Mouse (Mus musculus): Measurements from ENCODE around the gene Spata20. TPM values are rescaled to one million over a fixed set of nuclear protein-coding genes. Genes with fewer than 3 reads are reported as not detected.

Gene Spata20
- polyA plus RNA-seq, 1 experiment from 2014 or later, result not detected

DNA sequence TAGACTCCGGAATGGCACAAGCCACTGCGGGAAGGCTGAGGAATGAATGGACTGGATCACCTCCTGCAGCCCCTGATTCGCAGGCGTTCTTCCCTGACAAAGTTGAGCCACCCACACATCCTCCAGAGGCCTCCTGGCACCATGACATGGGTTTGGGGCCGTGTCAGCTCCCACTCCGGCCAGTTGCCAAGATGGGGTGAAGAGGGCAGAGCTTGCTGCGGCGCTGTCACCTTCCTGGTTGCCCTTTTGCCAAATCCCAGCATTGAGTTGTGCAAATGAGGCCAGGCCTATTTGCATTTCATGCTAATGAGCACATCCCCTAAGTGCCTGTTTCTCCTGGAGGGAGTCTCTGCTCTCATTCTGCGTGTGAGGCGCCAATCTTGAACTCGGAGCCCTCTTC lies 10.3 kb downstream of the Spata20 start:
- 13% methylated on average over 11 of the region's 11 CpGs for WGBS

DNA sequence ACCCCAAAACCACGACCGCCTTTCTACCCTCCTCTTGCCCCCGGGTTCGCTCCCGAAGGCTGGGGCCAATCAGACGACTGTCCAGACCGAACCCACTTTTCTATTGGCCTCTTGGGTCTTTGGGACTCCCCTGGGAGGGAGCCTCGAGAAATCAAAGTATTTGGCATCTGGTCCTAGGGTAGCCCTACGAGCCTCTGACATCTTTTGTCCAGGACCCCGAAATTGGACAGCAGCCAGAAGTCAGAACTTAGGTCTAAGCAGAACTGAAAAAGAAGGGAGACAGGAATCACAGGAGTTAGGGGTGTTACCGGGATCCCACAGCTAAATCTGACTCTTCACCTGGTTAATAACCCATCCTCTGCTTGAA lies 11.5 kb downstream of the Spata20 start:
- DNase-seq (ENCODE audit: low spot score), result no peak
- Histone ChIP-seq H3K27ac (replicated peaks) (peak overlapping the region; percentile 96), H3K9me3 (replicated peaks) (no peaks in the 10 kb centered on the region), H3K4me1 (peaks cover 78% of the 10 kb centered on the region), H3K4me3 (peak overlapping the region; percentile 96), H3K36me3 (no peaks in the 10 kb centered on the region), H3K27me3 (ENCODE audit: low read depth, poor library complexity, severe bottlenecking) (peaks cover 76% of the 10 kb centered on the region)
- under 1% methylated on average over 11 of the region's 11 CpGs for WGBS

More for the DNA sequence above, 10.3 kb downstream of the Spata20 start:
- H3K4me1 ChIP-seq, result peaks cover 72% of the 10 kb centered on the region
- no peaks in the 10 kb centered on the region for H3K36me3 ChIP-seq
- no peak for DNase-seq (ENCODE audit: low spot score)
- H3K27ac ChIP-seq (replicated peaks), result no peak overlapping the region
- H3K4me3 ChIP-seq, result peak overlapping the region; percentile 26; the same call in 1 of the 2 replicates
- H3K27me3 ChIP-seq (ENCODE audit: low read depth, poor library complexity, severe bottlenecking), result peaks cover 82% of the 10 kb centered on the region
- no peaks in the 10 kb centered on the region for H3K9me3 ChIP-seq (replicated peaks)

DNA sequence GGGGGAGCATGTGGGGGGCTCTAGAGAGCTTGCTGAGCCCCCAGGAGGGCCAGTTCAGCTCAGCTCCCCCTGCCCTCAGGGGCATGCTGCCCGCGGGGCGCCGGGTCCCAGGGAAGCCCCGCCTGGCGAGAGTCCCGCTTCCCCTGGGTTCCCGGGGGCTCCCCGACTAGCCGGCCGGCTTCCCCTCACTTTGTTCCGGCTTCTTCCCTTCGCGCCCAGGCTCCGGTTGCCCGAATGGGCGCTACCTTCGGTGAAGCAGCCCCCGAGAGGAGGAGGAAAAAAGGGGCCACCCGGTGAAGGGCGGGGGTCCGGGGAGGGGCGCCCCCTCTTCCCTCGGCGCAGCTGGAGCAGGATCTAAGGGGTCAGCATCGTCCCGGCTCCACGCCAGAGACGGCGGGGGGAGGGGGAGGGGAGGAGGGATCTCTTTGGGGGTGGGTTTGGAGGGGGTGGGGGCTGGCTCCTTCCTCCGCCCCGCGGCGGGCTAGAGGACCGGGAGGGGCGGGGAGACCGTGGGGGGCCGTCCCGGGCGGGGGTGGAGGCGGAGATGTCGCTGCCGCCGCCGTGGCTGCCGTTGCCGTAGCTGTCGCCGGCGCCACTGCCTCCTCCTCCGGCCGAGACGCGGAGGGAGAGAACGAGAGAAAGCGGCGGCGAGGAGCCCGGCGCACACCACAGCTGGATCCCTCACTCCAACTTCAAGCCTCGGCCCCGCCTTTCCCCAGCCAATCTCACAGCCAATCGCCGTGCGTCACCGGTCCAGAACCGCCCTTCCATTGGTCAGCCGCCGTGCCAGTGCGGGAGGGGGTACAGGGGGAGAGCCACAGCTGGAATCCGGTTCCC lies 12.1 kb downstream of the Spata20 start, which contains the start of gene Cacna1g:
Gene Cacna1g, minus strand, starts transcription at position 492 of the 837 bp plus-strand sequence.
- Histone ChIP-seq H3K4me1 (peaks cover 84% of the 10 kb centered on the region), H3K27ac (replicated peaks) (peak within 1 kb of the TSS; percentile 96), H3K4me3 (peak within 1 kb of the TSS; percentile 96), H3K27me3 (ENCODE audit: low read depth, poor library complexity, severe bottlenecking) (peaks cover 75% of the 10 kb centered on the region), H3K9me3 (replicated peaks) (no peaks in the 10 kb centered on the region), H3K36me3 (no peaks in the 10 kb centered on the region)
- DNase-seq (ENCODE audit: low spot score), result peak; percentile 92
- WGBS, result under 1% methylated on average over 52 of the region's 71 CpGs

DNA sequence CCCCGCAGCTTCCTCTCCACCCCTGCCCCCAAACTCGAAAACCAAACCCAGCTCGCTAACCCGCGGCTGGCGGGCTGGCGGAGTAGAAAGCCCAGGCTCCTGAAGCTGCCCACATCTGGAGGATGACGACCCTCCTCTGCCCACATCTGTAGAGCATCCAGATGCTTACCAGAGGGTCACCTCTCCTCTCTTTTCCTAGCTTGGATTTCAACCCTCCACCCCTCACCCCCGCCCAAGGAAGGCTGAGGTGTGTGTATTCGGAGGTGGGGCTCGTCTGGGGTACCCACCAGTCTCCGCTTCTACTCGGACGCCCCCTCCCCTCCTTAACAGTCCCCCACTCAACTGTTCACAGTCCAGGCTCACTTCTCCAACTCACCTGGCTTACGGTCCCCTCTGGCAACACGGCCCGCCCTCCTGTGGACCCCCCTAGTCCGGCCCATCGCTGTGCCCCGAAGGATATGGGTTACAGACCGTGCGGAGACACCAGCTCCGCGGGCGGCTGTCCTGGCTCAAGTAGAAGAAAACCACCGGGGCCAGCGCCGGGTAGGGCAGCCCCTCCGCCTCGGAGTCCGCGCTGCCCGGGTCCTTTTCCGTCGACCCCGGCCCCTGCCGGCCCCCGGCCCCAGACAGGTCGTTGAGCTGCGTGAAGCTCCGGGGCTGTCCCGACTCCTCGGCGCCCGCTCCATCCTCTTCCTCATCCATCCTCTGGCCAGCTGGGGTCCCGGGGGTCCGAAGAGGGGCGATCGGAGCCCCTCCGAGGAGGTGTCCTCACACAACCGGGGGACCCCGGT lies 12.9 kb downstream of the Spata20 start:
- H3K36me3 ChIP-seq, result no peaks in the 10 kb centered on the region
- peaks cover 67% of the 10 kb centered on the region for H3K27me3 ChIP-seq (ENCODE audit: low read depth, poor library complexity, severe bottlenecking)
- under 1% methylated on average over 52 of the region's 52 CpGs for WGBS
- H3K27ac ChIP-seq (replicated peaks), result peak overlapping the region; percentile 96
- peak overlapping the region; percentile 96 for H3K4me3 ChIP-seq
- DNase-seq (ENCODE audit: low spot score), result peak; percentile 64
- no peaks in the 10 kb centered on the region for H3K9me3 ChIP-seq (replicated peaks)
- H3K4me1 ChIP-seq, result peaks cover 91% of the 10 kb centered on the region

DNA sequence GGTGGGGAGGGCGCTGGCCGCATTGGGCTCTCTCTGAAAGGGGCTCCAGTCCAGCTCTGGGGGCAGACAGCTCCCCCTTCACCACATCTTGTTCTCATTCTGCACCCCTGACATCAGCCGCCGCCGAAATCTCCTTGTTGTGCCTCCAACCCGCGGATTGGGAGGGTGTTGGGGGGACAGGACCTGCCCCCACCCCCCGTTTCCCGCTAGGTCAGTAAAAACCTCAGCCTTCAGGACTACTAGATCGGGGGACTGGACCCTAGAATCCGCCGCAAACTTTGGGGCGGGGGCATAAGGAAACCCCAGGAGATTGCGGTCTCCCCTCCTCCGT lies 13.4 kb downstream of the Spata20 start:
- no peaks in the 10 kb centered on the region for H3K9me3 ChIP-seq (replicated peaks)
- DNase-seq (ENCODE audit: low spot score), result peak; percentile 50
- peak overlapping the region; percentile 96 for H3K4me3 ChIP-seq
- H3K27ac ChIP-seq (replicated peaks), result peak overlapping the region; percentile 96
- peaks cover 62% of the 10 kb centered on the region for H3K27me3 ChIP-seq (ENCODE audit: low read depth, poor library complexity, severe bottlenecking)
- H3K4me1 ChIP-seq, result peaks cover 91% of the 10 kb centered on the region
- no peaks in the 10 kb centered on the region for H3K36me3 ChIP-seq
- WGBS, result under 1% methylated on average over 15 of the region's 15 CpGs

DNA sequence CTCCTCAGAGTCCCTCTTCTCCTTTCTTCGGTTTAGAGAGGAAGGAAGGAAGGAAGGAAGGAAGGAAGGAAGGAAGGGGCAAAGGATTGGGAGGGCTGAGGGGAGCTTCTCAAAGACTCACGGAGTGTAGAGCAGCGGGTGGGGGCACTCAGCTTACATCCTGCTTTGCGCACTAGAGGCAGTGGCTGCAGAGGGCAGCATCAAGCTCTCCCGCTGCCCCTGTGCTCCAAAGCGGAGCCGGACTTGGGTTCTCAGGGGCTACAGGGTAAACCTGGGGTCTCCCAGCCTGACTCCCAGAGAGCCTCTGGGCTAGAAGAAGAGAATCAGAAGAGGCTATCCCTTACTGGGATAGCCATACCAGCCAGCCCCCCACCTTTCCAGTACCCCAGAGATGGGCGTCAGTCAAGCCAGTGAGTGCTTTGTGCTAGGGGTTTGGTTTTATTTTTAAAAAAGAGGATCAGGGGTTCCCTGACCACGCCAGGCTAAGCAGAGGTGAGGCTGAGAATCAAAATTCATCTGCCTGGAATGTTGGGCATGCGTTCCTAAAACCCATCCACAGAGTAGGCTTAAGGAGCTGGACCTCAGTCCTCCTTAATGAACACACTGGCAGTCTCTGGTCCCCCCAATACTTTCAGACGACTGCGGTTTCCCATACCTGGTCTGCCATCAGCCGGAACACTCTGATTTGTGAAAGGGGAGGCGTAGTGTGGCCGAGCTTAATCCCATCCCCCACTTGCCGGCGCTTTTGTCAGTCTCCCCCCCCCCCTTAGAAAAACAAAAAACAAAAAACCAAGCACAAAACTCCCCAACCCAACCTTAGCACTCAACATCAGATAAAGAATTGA lies 14.0 kb downstream of the Spata20 start:
- H3K36me3 ChIP-seq, result no peaks in the 10 kb centered on the region
- peak overlapping the region; percentile 96 for H3K4me3 ChIP-seq
- H3K4me1 ChIP-seq, result peaks cover 95% of the 10 kb centered on the region
- DNase-seq (ENCODE audit: low spot score), result peak; percentile 45
- H3K9me3 ChIP-seq (replicated peaks), result no peaks in the 10 kb centered on the region
- peak overlapping the region; percentile 96 for H3K27ac ChIP-seq (replicated peaks)
- peaks cover 56% of the 10 kb centered on the region for H3K27me3 ChIP-seq (ENCODE audit: low read depth, poor library complexity, severe bottlenecking)
- WGBS, result 1% methylated on average over 17 of the region's 17 CpGs

DNA sequence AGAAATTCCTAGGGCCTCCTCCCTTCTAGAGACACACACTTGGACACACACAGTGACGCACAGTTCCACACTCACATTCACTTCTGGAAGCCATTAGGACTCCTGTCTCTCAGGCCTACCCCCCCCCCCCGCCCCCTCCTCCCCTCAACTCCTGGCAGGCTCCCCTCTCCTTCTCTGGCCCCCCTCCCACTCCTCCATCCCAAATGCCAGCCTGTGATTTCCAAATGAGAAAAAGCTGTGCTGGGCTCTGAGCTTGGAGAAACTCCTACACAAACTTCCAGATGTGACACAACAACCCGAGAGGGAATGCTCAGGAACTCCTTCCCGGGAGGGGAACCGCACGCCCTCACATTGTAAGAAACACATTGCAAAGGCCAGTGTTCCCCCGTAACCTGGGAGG lies 15.6 kb downstream of the Spata20 start:
- Histone ChIP-seq H3K4me3 (peak overlapping the region; percentile 96; the same call in 1 of the 2 replicates), H3K4me1 (peaks cover 100% of the 10 kb centered on the region), H3K9me3 (replicated peaks) (no peaks in the 10 kb centered on the region), H3K36me3 (peaks cover 3% of the 10 kb centered on the region), H3K27ac (replicated peaks) (peak overlapping the region; percentile 96), H3K27me3 (ENCODE audit: low read depth, poor library complexity, severe bottlenecking) (peaks cover 40% of the 10 kb centered on the region)
- WGBS, result 24% methylated on average over 7 of the region's 7 CpGs
- peak; percentile 43 for DNase-seq (ENCODE audit: low spot score)

DNA sequence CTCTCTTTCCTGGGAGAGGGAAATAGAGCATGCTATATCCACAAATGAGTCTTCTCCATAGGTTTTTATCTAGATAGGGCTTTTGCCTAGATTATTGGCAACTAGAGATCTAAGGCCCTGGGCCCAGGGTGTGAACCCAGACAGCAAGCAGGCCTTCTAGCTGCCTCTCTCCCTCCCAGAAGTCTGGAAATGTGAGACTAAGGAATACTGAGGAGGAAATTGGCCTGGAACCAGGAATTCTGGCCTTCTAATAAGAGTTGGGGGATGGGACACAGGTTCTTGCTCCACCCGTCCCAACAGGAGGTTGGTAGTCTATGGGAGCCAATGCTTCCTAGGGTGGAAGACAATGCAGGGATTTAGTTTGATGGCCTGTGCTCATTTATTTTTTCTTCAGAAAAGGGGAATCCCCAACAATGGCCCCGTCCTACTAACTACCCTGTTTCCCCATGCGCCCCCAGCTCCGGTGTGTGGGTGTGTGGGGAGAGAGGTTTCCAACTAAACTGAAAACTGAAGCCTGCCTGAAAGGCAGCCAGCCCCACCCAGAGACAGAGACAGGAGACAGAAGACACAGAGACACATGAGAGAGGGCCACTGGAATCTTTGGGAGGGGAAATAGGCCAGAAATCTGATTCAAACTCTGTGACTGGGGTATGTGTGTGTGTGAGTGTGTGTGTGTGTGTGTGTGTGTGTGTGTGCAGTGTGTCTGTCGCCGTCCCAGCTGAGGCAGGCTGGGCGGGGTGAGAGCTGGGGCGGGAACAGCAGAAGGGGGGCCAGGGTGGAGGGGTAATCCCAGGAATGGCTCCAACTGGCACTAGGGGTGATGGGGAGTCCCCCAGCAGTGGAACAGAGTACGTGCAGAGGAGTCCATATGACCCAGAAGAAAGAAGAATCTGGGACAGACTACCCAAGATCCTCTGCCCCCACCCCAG lies 16.6 kb downstream of the Spata20 start:
- H3K27ac ChIP-seq (replicated peaks), result peak overlapping the region; percentile 96
- no peaks in the 10 kb centered on the region for H3K9me3 ChIP-seq (replicated peaks)
- peaks cover 100% of the 10 kb centered on the region for H3K4me1 ChIP-seq
- 13% methylated on average over 9 of the region's 9 CpGs for WGBS
- peaks cover 6% of the 10 kb centered on the region for H3K36me3 ChIP-seq
- H3K27me3 ChIP-seq (ENCODE audit: low read depth, poor library complexity, severe bottlenecking), result peaks cover 30% of the 10 kb centered on the region
- DNase-seq (ENCODE audit: low spot score), result peak; percentile 39
- H3K4me3 ChIP-seq, result peak overlapping the region; percentile 96

DNA sequence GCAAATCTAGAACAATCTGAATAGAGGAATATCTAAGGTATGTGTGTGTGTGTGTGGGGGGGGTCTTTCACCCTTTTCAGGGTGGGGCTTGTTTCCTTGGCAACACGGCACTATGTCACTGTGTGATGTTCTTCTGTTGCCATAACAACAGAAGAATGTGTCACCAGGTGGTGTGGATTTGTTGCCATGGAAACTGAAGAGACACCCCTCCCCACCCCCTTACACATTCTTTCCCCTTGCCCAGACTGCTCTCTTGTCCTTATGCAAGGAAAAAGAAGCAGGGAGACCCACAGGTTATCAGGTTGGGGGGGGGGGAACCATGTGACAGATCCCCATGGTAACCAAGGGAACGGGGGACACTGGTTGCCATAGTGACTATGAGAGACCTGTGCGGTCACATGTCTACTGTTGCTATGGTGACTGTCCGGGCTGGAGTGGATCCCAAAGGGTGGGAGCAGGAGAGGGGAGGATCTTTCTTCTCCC lies 17.4 kb downstream of the Spata20 start:
- 21% methylated on average over 4 of the region's 4 CpGs for WGBS
- Histone ChIP-seq H3K36me3 (peaks cover 6% of the 10 kb centered on the region), H3K27me3 (ENCODE audit: low read depth, poor library complexity, severe bottlenecking) (peaks cover 28% of the 10 kb centered on the region), H3K4me1 (peaks cover 98% of the 10 kb centered on the region), H3K4me3 (peak overlapping the region; percentile 96), H3K9me3 (replicated peaks) (no peaks in the 10 kb centered on the region), H3K27ac (replicated peaks) (peak overlapping the region; percentile 96)
- DNase-seq (ENCODE audit: low spot score), result peak; percentile 93

DNA sequence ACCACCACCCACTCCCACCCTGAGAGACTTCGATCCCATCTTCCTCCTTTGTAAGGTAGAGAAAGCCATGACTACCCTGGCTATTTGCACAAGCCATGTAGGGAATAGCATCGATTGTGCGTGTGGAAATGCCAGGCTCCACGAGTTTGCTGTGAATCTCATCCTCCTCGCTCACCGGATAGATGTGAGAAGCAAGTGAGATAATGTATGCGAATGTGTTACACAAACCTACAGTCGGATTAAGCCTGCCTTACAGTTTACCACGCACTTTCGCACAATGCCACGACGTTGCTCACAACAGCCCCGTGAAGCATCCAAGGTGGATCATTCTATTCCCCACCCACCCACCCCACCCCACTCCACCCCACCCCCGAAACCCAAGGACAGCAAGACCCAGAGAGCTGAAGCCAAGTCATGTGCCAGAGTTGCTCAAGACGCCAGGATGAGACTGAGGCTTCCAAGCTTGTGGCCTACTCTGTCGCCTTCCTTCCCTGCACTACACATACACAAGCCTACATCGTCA lies 19.6 kb downstream of the Spata20 start:
- H3K4me1 ChIP-seq, result peaks cover 76% of the 10 kb centered on the region
- H3K27ac ChIP-seq (replicated peaks), result peak overlapping the region; percentile 46; the same call in 1 of the 2 replicates
- DNase-seq (ENCODE audit: low spot score), result no peak
- H3K36me3 ChIP-seq, result peaks cover 17% of the 10 kb centered on the region
- H3K9me3 ChIP-seq (replicated peaks), result no peaks in the 10 kb centered on the region
- WGBS, result 90% methylated on average over 17 of the region's 17 CpGs
- no peak overlapping the region for H3K4me3 ChIP-seq
- peaks cover 6% of the 10 kb centered on the region for H3K27me3 ChIP-seq (ENCODE audit: low read depth, poor library complexity, severe bottlenecking)

DNA sequence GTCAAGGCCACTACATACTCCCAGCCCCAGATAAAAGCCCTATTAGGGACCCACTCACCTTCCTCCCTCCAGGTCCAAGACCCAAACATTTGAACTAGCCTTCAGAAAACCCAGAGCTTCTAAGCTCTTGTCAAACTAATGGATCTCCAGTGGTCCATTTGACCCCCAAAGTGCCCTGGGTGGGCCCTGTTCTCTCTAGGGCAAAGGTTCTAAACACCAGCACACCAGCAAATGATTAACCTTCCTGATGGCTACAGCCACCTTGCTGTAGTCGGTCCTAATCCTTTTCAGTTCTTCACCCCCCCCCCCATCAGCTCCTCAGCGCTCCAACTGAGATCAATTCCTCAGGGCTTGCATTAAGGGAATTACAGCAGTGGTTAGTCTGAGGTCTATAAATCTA lies 21.8 kb downstream of the Spata20 start:
- 61% methylated on average over 2 of the region's 2 CpGs for WGBS
- no peaks in the 10 kb centered on the region for H3K27me3 ChIP-seq (ENCODE audit: low read depth, poor library complexity, severe bottlenecking)
- H3K4me1 ChIP-seq, result peaks cover 65% of the 10 kb centered on the region
- no peak overlapping the region for H3K4me3 ChIP-seq
- H3K9me3 ChIP-seq (replicated peaks), result no peaks in the 10 kb centered on the region
- H3K36me3 ChIP-seq, result peaks cover 38% of the 10 kb centered on the region
- DNase-seq (ENCODE audit: low spot score), result no peak
- H3K27ac ChIP-seq (replicated peaks), result no peak overlapping the region
